Mouse (Mus musculus): ENCODE data around the gene Srrm4.
"Not testable (repeated sequence)": the region's sequence is repeated elsewhere in the genome, so short reads cannot be mapped to it uniquely, and the experiment has no call there.

The Srrm4 gene

GRCm38 (mm10) chr5:116438328-116438727, 153.3 kb downstream of the Srrm4 start:
- DNase-seq = no peak

DNA sequence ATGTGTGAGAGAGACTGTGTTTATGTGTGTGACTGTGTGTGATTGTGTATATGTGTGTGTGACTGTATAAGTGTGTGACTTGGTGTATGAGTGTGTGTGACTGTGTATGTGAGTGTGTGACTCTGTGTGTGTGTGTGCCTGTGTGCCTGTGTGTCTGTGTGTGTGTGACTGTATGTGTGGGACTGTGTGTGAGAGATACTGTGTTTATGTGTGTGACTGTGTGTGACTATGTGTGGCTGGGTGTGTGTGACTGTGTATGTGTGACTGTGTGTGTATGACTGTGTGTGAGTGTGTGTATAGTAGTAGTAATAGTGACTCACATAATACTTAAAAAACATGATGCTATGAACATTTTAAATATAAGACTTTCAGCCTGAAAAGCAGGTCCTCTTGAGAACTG, 155.5 kb downstream of the Srrm4 start:
- DNase-seq = no peak

GRCm38 (mm10) chr5:116434976-116435850, 156.4 kb downstream of the Srrm4 start:
- DNase-seq = no peak

DNA sequence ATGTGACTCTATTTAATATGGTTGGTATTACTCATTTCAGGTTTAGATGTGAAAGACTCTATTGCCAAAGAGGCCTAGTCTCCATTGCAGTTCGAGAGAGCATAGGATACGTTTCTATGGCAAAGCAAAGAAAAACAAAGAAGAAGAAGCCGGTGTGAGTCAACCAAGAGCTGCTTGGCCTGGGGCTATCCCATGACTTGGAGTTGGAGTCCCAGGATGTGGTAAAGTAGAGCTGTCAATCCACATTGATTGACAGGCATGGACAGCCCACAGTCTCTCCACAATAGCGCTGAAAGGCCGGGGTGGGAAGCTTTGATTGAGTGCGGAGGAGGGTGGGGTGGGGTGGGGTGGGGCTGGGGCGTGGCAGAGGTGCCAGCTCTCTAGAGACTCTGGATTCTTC, 158.7 kb downstream of the Srrm4 start:
- no peak for DNase-seq

- DNase-seq = no peak
Observed at GRCm38 (mm10) chr5:116426701-116427100, 164.9 kb downstream of the Srrm4 start.

- DNase-seq = not testable (repeated sequence)
Observed at GRCm38 (mm10) chr5:116425709-116426108, 165.9 kb downstream of the Srrm4 start.

GRCm38 (mm10) chr5:116425273-116425672, 166.3 kb downstream of the Srrm4 start:
- peak; percentile 25 to 53 for DNase-seq

GRCm38 (mm10) chr5:116423746-116424145, 167.9 kb downstream of the Srrm4 start:
- no peak for DNase-seq

DNA sequence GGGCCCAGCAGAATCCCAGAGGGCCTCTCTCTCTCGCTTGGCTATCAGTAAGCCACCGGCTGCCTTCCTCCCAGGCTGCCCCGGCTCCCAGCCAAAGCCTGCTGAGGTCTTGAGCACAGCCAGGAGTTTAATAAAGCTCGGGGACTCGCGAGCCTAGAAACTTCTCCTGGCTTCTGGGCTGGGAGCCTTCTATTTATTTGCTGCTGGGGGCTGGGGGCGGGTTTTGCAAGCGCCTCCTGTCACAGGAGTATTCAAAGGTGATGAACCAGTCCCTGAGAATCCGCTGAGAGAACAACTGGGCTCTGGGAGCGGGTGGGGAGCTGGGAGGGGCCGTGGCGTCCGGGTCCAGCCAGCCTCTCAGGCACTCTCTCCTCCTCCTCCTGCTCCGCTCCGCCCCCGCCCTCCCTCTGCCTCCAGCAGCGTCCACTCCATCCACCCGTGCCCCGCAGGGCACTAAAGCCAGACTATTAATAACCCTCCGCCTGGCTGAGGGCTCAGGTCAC, 168.9 kb downstream of the Srrm4 start, which contains the start of gene Hspb8:
Gene Hspb8 (minus strand): TSS at position 166 of the 503 bp plus-strand sequence.
- DNase-seq = peak; percentile 83 to 90

GRCm38 (mm10) chr5:116421791-116422481, 169.7 kb downstream of the Srrm4 start:
- DNase-seq = peak; percentile 26 to 36

- peak; percentile 78 to 90 for DNase-seq
Observed at GRCm38 (mm10) chr5:116420759-116421225, 170.8 kb downstream of the Srrm4 start.

DNA sequence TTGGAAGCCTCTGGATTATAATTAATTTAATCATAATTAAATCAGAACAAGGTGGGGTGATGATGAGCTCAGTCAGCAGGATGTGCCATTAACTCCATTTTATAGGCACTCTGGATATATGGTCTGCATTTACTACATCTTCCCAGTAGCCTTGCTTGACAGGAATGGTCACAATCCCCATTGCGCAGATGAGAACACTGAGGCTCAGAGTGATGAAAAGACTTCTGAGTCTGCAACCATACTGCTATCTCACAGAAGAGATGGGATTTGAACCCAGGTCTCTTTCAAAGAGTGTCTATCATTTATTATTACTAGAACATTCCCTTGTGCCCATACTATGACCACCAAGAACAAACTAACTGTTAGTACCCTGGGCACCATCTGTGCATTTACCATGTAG, 171.4 kb downstream of the Srrm4 start:
- DNase-seq = no peak

- DNase-seq = no peak
Observed at GRCm38 (mm10) chr5:116419322-116420045, 172.1 kb downstream of the Srrm4 start.

- no peak for DNase-seq
Observed at GRCm38 (mm10) chr5:116416208-116416607, 175.4 kb downstream of the Srrm4 start.

- peak; percentile 48 to 49 for DNase-seq
Observed at GRCm38 (mm10) chr5:116409689-116410590, 181.7 kb downstream of the Srrm4 start.

DNA sequence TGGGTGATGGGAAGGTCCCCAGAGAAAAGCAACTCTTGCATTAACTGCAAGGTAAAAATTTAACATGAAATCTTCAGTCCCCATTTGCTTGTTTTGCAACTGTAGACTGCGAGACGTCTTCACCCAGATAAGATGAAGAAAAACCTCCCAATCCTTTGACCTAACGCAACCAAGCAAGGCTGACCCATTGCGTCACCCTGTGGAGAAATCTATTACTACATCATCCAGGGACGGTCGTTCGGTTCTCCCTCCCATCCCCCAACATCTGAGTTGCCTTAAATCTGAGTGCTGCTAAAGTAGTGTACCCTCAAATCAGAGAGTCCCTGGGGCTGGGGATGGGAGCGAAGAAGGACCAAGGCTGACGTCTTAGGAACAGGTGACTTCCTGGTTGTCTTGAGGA, 182.7 kb downstream of the Srrm4 start:
- no peak for DNase-seq

DNA sequence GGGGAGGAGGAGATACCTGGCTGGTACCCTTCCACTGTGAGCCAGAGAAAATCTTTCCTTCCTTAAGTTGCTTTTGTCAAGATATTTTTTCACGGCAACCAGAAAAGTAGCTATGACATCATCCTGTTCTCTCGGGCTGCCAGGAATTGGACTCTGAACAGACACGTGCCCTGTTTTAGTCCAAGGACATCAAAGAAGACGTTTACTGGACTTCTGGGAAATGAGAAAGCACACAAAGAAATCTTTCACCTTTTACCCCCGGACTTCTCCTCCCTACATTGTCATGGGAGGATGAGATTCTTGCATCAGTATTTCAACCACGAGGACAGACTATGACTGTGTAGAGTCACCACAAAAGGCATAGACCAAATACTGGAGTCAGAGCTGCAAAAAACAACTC, 183.7 kb downstream of the Srrm4 start:
- no peak for DNase-seq

GRCm38 (mm10) chr5:116407321-116407720, 184.3 kb downstream of the Srrm4 start:
- no peak for DNase-seq

DNA sequence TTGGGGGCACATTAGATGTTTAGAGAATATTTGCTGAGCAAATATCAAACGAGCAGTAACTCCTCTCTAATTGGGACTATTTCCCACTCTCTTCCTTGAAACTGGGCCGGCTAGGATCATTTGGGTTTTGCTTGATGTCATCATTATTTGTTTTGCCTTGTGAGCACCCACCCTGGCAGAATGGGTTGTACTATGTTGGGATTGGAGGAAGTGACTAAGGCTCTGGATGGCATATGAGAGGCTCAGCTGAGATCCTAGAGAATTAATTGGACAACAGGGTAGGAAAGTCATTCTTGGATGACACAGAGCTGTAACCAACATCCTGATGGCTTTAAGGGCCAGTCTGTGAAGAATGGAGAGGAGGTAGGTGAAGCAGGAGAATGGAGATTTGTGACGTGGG, 185.1 kb downstream of the Srrm4 start:
- no peak for DNase-seq

- no peak for DNase-seq
Observed at GRCm38 (mm10) chr5:116405934-116406333, 185.7 kb downstream of the Srrm4 start.

GRCm38 (mm10) chr5:116404063-116404462, 187.6 kb downstream of the Srrm4 start:
- DNase-seq = no peak

DNA sequence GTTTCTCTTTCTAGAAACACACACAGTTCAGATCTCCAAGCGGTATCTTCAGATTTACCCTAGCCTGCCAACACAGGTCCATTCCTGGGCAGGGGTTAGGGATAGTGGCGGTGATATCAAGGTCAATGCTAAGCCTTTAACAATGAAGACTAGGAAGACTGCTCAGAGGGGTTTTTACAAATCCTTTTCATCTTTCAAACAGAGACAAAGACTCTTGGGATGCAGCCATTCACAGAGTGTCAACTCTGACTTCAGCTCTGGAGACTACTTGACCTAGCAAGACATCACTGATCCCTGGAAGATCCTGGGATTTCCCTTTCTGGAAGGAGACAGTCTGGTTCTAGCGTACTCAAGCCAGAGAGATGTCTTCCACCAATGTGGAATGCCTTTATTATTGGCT, 190.8 kb downstream of the Srrm4 start:
- DNase-seq = no peak
